Mouse (Mus musculus) lung, postnatal 0 days (tissue): ENCODE measurements around the gene Exosc1. TPM values are rescaled to one million over a fixed set of nuclear protein-coding genes. Genes with fewer than 3 reads are reported as not detected.
A peak's percentile ranks its signal among the peaks of the same experiment; 100 is the strongest.

Experiments
- ATAC-seq: fragments of 200-750 bp; cut with Nextera tagmentation; 2 replicates; pipeline ENCODE4 v1.8.0; 2017; ENCODE audit warnings: moderate library complexity
- DNase-seq: peaks from one replicate; pipeline ENCODE4 v3.0.0-alpha.2; 2016; ENCODE audit warnings: low spot score
- H3K27ac ChIP-seq: fragments of 300-500 bp; sonication (generic); 2 replicates; pipeline ENCODE4 v1.5.1; 2014; ENCODE audit warnings: antibody characterized with exemption, mild to moderate bottlenecking, low read length, mixed read lengths
- H3K27me3 ChIP-seq: fragments of 300-500 bp; sonication (generic); replicated peaks from 2 replicates; pipeline ENCODE4 v1.6.1; 2014; ENCODE audit warnings: low read length, mixed read lengths; ENCODE audit not compliant: insufficient read depth
- H3K36me3 ChIP-seq: fragments of 300-500 bp; sonication (generic); 2 replicates; pipeline ENCODE4 v1.6.1; 2014; ENCODE audit warnings: low read length, mixed read lengths; ENCODE audit not compliant: insufficient read depth
- H3K4me1 ChIP-seq: fragments of 300-500 bp; sonication (generic); 2 replicates; pipeline ENCODE4 v1.6.1; 2014; ENCODE audit warnings: antibody characterized with exemption, low read depth, low read length, mixed read lengths; ENCODE audit not compliant: insufficient read depth
- H3K4me2 ChIP-seq: fragments of 300-500 bp; sonication (generic); replicated peaks from 2 replicates; pipeline ENCODE4 v1.6.1; 2014; ENCODE audit warnings: low read depth, mild to moderate bottlenecking, low read length, moderate library complexity, mixed read lengths
- H3K4me3 ChIP-seq: fragments of 300-500 bp; sonication (generic); 2 replicates; pipeline ENCODE4 v1.5.1; 2014; ENCODE audit warnings: low read depth, low read length
- H3K9ac ChIP-seq: fragments of 300-500 bp; sonication (generic); replicated peaks from 2 replicates; pipeline ENCODE4 v1.6.1; 2014; ENCODE audit warnings: low read depth, mild to moderate bottlenecking
- H3K9me3 ChIP-seq: fragments of 300-500 bp; sonication (generic); 2 replicates; pipeline ENCODE4 v1.6.1; 2016; ENCODE audit warnings: low read length, mixed read lengths
- CTCF ChIP-seq: IDR thresholded peaks from 2 replicates; pipeline ENCODE4 v1.5.1; 2016; ENCODE audit warnings: antibody characterized with exemption, mild to moderate bottlenecking
- EP300 ChIP-seq: IDR thresholded peaks from 2 replicates; pipeline ENCODE4 v1.6.1; 2016; ENCODE audit warnings: antibody characterized with exemption, mild to moderate bottlenecking, control low read depth
- WGBS: fragments of 180-500 bp; shearing (Covaris S2); extraction: QIAGEN DNeasy Blood & Tissue Kit; methylation state at CpG from one replicate; pipeline ENCODE4 v1.1.7; 2014; 5-methylcytosine and 5-hydroxymethylcytosine counted together
- polyA plus RNA-seq: library from polyadenylated mRNA; unstranded; fragments of >200 nt; fragmentation: Nextera tagmentation; extraction: Ambion mirVana; gene quantifications from 2 replicates; pipeline ENCODE4 v1.2.1, GENCODE M21; 2015

The Exosc1 gene
- polyA plus RNA-seq, 1 experiment from 2014 or later: 45.2 TPM

- Histone ChIP-seq H3K4me2 (no peak overlapping the region), H3K4me1 (no peaks in the 10 kb centered on the region), H3K4me3 (no peak overlapping the region), H3K9ac (no peak overlapping the region), H3K9me3 (no peaks in the 10 kb centered on the region), H3K36me3 (peaks cover 25% of the 10 kb centered on the region), H3K27ac (no peak overlapping the region), H3K27me3 (no peaks in the 10 kb centered on the region)
- no peak for DNase-seq
- WGBS: 86% methylated on average over 5 of the region's 5 CpGs
- ATAC-seq: no peak
- TF ChIP-seq EP300 (no peak), CTCF (no peak)
Measured at GRCm38 (mm10) chr19:41938539-41938938, 5.3 kb upstream of the Exosc1 start.

- Histone ChIP-seq H3K9me3 (no peaks in the 10 kb centered on the region), H3K9ac (no peak overlapping the region), H3K4me1 (0 out of 2 replicates have a peak, but pooled peaks cover 4% of the 10 kb centered on the region), H3K4me3 (no peak overlapping the region), H3K27me3 (no peaks in the 10 kb centered on the region), H3K4me2 (no peak overlapping the region), H3K27ac (no peak overlapping the region), H3K36me3 (0 out of 2 replicates have a peak, but pooled peaks cover 3% of the 10 kb centered on the region)
- 82% methylated on average over 1 of the region's 1 CpGs for WGBS
- TF ChIP-seq CTCF (no peak), EP300 (no peak)
- DNase-seq (no peak), ATAC-seq (no peak)
Measured at GRCm38 (mm10) chr19:41935921-41936320, 2.7 kb upstream of the Exosc1 start.

- no peak for ATAC-seq
- Histone ChIP-seq H3K27me3 (no peaks in the 10 kb centered on the region), H3K4me3 (peak overlapping the region; percentile 65), H3K9ac (peak overlapping the region; percentile 51), H3K4me2 (peak overlapping the region; percentile 90), H3K4me1 (0 out of 2 replicates have a peak, but pooled peaks cover 4% of the 10 kb centered on the region), H3K9me3 (no peaks in the 10 kb centered on the region), H3K36me3 (no peaks in the 10 kb centered on the region), H3K27ac (no peak overlapping the region)
- TF ChIP-seq EP300 (no peak), CTCF (no peak)
- DNase-seq: no peak
- 28% methylated on average over 6 of the region's 6 CpGs for WGBS
Measured at GRCm38 (mm10) chr19:41934124-41934523, 901 bp upstream of the Exosc1 start.

GRCm38 (mm10) chr19:41932686-41933085 lies 537 bp downstream of the Exosc1 start:
- under 1% methylated on average over 28 of the region's 28 CpGs for WGBS
- H3K4me3 ChIP-seq: peak overlapping the region; percentile 65
- H3K27ac ChIP-seq: peak overlapping the region; percentile 54; the same call in 1 of the 2 replicates
- 0 out of 2 replicates have a peak, but pooled peaks cover 4% of the 10 kb centered on the region for H3K4me1 ChIP-seq
- no peaks in the 10 kb centered on the region; the same call in 1 of the 2 replicates for H3K36me3 ChIP-seq
- peak; percentile 28 for DNase-seq
- H3K4me2 ChIP-seq: peak overlapping the region; percentile 90
- TF ChIP-seq CTCF (no peak), EP300 (no peak)
- peak; percentile 5 for ATAC-seq
- H3K27me3 ChIP-seq: no peaks in the 10 kb centered on the region
- no peaks in the 10 kb centered on the region for H3K9me3 ChIP-seq
- peak overlapping the region; percentile 58 for H3K9ac ChIP-seq

GRCm38 (mm10) chr19:41920412-41921067 lies 12.7 kb downstream of the Exosc1 start:
- TF ChIP-seq CTCF (no peak), EP300 (no peak)
- H3K27ac ChIP-seq: no peak overlapping the region
- H3K9ac ChIP-seq: no peak overlapping the region
- WGBS: 74% methylated on average over 5 of the region's 5 CpGs
- peaks cover 27% of the 10 kb centered on the region for H3K36me3 ChIP-seq
- ATAC-seq: no peak
- H3K9me3 ChIP-seq: no peaks in the 10 kb centered on the region
- no peaks in the 10 kb centered on the region for H3K27me3 ChIP-seq
- DNase-seq: no peak
- H3K4me2 ChIP-seq: no peak overlapping the region
- H3K4me3 ChIP-seq: no peak overlapping the region
- H3K4me1 ChIP-seq: no peaks in the 10 kb centered on the region

DNA sequence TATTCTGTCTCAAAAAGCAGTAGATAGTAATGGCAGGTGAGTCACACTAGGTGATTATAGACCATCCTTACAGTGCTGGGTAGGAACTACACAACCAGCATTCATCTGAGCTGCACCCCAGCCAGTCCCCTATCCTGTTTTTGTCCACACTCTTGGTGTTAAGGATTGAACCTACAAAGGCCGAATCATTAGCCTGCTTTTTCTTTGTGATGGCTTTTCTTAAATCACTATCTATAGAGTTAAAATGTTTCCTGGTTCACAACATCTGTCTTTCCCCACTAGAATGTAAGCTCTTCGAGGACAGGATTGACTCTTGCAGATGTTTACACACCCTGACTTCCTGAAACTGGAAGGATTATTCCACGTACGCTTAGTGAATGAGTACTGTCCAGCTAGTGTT lies 13.8 kb downstream of the Exosc1 start:
- Histone ChIP-seq H3K27me3 (no peaks in the 10 kb centered on the region), H3K36me3 (peaks cover 23% of the 10 kb centered on the region), H3K9ac (no peak overlapping the region), H3K4me1 (no peaks in the 10 kb centered on the region), H3K4me3 (no peak overlapping the region), H3K4me2 (no peak overlapping the region), H3K9me3 (no peaks in the 10 kb centered on the region), H3K27ac (no peak overlapping the region)
- DNase-seq (no peak), ATAC-seq (no peak)
- no peak for TF ChIP-seq CTCF
- TF ChIP-seq EP300: no peak
- WGBS: 50% methylated on average over 4 of the region's 4 CpGs
